Mouse (Mus musculus) kidney, postnatal 10 days (tissue): ENCODE results near the gene Gm11549.
A peak's percentile ranks its signal among the peaks of the same experiment; 100 is the strongest.

Source experiments
- DNase-seq: peaks from one replicate; pipeline ENCODE4 v3.0.0; 2021; ENCODE audit warnings: mixed read lengths

Gene Gm11549

DNA sequence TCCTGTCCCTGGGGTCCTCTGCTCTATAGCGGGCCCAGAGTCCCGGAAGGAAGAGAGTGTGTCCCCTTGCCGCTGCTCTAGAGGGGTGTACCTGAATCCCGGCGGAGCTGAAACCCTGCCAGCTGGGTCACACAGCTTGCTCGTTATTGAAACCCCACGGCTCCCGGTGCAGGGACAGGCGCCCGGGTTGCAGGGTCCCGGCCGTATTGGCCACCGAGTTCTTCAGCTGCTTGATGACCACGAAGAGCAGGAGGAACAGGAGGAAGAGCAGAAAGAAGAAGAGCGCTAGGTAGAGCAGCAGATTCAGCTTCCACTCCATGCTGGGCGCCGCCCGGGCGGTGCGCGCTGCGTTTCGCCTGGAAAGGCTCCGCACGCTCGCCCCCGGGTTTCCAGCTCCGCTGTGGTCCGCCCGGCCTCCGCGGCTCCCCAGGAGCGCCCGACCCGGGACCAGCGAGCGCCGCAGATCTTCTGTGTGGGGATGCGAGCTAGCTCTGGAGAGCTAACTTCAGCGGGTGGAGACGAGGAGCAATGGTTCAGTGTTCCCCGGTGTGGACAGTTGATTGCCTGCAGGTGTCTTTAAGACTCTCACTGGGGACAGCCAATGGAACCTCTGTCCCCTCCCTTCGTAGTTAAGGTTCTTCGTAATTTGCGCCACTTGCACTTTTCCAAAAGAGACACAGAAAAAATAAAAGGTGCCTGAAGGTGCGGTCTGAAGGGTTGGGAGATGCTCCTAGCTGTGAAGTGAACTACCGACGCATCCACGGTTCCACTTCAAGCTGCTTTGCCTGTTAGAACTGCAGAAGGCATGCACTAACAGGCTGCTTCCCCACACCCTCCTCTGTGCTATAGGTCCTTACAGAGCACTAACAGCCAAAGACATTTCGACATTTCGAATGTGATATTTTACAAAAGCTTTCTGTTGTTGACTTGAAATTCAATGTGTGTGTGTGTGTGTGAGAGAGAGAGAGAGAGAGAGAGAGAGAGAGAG, at the start of gene Gm11549:
Gm11549 (minus strand) TSS at position 741 of the 988 bp plus-strand sequence.
- peak; percentile 38 for DNase-seq

DNA sequence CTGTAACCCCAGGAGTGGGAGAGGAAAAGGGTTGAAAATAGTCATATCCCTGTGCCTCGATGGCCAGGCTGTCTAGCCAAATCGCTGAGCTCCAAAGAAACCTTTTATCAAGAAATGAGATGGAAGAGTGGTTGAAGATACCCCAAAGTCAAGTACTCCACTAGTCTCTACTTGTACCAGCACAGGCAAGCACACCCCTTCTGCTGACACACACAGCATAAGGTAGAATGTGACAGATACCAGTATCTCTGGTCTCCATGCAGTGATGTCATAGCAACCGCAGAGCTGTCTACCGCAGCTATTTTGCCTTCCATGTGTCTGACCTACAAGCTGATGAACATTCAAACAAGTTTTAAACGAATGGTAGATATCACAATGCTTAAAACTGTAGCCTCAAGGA, 48.2 kb upstream of the Gm11549 start:
- no peak for DNase-seq

DNA sequence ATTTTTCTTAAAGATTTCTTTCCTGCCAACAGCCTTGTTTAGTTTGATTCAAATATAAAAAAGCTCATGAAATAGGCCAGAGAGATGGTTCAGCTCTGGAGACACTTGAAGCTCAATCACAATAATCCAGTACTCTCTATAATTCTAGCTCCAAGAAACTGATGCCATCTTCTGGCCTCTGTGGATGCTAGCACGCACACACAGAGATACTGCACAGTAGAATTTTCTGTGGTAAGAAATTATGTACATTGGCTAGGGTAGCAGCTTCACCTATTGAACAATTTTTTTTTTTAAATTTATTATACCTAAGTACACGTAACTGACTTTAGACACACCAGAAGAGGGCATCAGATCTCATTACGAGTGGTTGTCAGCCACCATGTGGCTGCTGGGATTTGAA, 42.1 kb upstream of the Gm11549 start:
- DNase-seq: no peak

DNA sequence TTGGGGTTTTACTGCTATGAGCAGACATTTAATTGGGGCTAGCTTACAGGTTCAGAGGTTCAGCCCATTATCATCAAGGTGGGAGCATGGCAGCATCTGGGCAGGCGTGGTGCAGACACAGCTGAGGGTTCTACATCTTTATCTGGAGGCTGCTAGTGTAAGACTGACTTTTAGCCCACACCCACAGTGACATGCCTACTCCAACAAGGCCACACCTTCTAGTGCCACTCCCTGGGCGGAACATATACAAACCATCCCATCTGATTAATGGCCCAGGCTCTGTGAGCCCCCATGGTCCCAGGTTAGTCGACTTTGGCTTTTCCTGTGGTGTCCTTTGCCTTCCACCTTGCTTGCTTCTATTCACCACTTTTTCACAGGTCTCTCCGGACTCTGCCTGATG, 38.0 kb upstream of the Gm11549 start:
- DNase-seq: no peak

DNA sequence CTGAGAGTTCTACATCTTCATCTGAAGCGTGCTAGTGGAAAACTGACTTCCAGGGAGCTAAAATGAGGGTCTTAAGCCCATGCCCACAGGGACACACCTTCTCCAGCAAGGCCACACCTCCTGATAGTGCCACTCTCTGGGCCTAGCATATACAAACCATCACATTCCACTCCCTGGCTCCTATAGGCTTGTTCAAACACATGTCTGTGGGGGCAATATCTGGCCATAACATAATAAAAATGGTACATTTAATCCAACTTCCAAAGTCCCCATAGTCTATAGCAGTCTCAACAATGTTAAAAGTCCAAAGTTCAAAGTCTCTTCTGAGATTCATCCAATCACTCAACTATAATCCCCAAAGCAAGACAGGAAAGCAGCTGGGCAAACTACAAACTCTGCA, 36.0 kb upstream of the Gm11549 start:
- no peak for DNase-seq

DNA sequence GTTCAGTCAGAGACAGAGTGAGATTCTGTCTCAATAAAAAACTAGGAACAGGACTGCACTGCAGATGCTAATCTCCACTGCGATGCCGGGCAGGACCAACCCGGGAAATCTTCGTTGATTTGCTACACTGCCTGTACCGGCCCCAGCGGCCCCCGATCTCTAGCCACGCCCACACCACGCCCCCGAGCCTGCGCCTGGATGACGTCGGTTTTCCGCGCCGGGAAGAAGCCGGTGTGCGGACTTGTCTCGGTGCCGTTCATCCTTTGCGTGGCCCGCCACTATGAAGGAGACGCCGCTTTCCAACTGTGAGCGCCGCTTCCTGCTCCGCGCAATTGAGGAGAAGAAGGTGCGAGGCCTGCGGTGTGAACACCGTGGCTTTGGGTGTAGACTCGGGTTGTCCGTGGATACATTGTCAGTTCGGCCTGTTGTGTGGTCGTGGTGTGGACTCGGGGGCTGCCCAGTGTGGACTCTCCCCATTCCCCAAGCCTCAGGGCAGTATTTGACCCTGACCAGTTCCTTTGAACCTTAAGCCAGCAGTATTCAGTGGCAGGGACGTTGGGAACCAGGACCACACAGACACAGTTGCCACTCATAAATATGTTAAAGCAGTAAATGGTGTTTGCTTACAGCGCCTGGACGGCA, 30.9 kb upstream of the Gm11549 start, which contains the start of gene Exosc9:
Exosc9 (plus strand) TSS at position 201 of the 642 bp plus-strand sequence.
- DNase-seq: peak; percentile 96

DNA sequence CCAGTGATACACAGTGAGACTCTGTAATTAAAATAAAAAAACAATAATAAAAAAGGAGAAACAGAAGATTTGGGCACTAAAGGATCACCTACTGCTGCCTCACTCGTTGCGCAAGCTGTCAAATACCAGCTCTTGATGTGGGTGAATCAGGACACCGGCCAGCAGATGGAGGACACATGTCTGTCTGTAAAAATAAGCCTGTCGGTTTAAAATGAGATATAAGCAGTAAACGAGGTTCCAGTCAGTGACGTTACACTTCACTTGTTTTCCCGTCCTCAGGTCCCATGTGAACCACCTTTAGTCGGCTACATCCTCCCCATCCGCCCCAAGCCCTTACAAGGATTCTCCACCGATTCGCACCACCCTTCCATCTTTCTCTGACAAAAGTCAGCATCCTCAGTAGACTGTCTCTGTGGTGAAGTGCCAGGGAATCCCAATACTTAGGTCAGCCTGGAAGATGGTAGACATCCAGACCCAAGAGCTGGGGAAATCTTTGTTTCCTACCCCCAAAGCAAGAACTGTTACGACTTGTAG, 30.3 kb upstream of the Gm11549 start:
- DNase-seq: peak; percentile 17

DNA sequence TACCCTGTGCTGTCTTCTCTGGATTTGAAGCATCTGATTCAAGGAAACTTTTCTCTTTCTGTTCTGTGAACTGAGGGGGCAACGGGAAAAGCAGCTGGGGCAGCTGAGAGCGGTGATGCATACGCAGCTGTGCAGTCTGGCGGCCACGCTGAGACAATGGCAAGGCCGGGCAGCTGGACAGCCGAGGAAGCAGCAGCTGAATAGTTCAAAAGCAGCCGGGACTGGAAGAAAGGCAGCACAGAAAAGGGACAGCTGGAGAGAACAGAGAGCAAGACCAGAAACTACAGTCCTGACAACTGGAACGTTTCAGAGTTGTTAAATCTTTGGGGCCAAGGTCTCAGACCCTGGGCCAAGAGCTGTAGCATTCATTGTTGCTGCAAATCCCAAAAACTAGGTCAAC, 29.7 kb upstream of the Gm11549 start:
- DNase-seq: peak; percentile 60

DNA sequence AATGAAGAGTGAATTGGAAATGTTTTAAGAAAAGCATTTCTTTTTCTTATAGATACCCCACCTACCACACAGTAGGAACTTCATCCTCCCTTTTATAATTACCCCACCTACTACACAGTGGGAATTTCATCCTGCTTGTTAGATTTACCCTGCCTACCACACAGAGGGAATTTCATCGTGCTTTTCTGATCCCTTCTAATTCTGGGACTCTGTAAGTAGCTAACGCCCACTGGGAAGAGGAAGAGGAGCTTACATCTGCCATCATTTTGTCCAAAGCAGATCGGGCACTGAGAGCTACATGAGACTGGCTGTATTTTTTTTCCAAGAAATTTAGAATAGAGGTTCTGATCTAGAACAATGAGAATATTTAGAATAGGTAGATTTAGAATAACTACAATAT, 23.3 kb upstream of the Gm11549 start:
- no peak for DNase-seq

DNA sequence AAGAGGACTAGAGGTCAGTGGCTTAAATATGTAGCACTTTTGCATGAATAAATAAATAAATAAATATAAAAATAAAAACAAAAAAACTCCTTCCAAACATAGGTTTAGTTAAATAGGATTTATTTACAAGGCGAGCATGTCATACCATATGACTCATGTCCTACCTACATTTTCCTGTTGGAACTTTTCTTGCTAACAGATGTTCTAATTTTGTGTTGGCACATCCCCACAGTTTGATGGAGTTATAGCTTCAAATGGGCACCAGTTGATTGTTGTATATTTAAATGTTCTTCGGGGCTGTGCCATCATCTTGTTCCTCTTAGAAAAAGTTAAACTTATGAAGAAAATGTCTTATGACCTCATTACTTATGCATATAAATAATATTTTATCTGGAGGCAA, 19.8 kb upstream of the Gm11549 start:
- no peak for DNase-seq

DNA sequence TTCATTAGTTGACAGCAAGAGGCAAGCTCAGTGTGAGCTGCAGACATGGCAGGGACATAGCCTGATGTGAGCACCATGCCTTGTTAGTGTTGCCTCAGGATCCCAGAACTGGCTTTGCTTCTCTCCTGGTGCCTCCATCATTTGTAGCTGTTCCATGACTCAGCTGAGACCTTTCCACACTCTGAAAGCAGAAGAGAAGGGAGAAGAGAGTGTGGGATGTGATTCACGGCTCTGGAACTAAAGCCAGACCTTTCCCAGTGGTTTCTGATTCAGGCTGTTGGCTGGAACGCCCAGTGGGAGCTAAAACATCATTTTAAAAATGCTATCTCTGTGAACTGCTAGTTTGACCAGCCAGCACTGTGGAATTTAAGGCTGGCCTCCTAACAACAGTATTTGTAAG, 19.1 kb upstream of the Gm11549 start:
- no peak for DNase-seq

DNA sequence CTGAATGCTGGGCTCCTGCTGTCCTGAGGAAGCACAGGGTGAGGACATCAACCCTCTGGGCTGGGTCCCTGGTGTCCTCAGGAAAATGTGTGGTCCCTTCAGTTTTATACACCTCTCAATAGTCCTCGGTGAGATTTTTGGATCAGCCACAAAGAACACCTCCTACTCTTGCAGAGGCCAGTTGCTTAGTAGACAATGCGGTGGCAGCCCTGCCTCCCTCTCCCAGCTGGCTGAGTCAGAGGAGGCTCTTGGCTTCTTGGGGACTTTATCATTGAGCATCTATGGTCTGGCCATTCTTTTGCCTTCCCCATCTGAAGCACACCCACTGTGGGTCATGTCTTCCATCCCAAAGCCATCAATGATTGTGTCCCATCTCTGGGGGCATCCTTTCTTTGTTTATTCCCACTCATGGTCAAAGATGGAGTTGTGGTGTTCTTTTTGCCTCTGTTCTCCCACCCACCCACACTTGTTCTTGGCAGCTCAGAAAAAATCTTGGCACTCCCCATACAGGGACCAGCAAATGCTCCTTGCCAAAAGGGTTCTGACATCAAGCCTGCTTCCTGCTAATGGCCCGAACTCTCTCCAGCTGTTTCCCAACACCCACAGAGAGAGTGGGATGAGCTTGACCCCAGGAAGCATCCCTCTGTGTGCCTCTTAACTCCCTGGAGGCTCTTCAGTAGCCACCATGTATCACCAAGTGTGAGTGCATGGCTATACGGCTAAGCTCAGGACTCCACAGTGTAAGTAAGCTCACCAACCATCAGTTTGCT, 16.3 kb upstream of the Gm11549 start:
- no peak for DNase-seq

DNA sequence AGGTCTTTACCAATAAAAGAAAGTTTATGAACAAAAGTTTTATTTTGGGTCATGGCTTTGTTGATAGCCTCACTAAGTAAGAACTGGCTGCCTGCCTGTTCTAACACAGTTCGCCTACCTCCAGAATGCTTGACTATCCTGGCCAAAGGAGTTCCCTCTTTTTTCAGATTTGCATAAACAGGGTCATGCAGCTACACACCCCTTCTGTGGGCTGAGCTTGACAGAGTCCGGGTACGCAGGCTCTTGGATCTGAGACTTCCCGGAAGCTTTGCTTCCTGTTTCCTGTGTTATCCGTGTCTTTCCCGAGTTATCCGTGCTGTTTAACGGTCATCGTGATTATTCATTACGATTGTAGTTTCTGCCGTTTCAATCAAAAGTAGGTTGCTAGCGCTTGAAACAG, 14.4 kb upstream of the Gm11549 start:
- no peak for DNase-seq

DNA sequence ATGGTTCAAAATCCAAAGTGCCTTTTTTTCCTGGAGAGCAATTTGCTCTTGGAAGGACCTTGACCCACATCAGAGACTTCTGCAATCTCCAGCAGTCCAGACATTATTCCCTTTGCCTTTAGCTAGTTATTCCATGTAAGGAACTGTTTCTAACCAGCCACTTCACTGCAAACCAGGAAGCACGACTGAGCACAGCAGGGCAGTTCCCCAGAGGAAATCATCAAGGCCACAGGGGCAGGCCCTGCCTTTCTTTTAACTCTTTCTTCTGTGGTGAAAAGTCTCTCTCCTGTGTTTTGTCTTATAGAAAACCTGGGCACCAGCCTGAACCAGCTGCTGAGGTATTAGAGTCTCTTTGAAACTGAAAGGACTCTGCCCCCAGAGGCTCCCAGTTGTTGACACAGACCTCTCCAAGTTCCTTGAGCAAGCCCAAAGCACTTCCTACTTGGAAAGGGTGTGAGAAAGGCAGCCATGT, 11.6 kb upstream of the Gm11549 start:
- peak; percentile 18 for DNase-seq

DNA sequence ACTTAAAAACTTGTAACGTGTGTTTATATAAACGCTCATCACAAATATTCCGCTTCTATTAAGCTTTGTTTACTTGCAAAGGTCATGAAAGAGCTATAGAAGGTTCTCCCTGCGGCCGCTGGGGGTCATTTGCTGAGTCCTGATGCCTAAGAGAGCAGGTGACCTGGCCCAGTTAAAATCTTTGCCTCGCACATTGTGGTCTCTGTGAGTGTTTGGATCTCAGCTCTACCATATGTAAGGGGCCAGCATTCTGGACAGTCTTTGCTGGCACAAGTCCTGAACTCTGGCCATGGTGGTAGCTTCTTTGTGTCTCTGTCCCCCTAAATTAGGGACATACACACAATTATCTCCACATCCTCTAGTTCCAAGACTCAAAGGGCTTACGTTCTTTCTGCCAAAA, 11.1 kb upstream of the Gm11549 start:
- DNase-seq: no peak

DNA sequence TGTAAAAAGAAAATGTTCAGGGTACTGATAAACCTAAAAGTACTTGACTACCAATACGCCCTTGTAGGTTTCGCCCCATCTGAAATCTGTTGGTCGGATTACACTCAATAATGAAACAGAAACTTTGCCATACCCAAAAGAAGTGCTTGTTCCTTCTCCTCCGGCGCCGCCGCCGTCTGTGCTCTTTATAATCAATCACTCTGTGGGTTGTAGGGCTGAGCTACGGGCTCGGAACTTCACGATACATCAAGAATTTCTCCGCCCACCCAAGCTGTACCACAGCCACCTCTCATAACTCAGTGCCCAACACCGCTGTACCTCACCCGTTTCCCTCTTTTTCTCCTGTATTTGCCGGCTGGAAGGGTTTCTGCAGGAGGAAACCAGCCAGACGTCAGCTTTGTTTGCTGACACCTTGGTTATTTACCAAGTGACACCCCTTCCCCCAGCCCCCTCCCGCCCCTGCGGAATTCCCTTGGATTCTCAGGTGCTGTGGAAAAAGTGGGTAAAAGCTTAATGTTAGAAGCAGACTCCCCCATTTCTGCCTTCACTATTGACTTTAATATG, 10.4 kb upstream of the Gm11549 start:
- no peak for DNase-seq

DNA sequence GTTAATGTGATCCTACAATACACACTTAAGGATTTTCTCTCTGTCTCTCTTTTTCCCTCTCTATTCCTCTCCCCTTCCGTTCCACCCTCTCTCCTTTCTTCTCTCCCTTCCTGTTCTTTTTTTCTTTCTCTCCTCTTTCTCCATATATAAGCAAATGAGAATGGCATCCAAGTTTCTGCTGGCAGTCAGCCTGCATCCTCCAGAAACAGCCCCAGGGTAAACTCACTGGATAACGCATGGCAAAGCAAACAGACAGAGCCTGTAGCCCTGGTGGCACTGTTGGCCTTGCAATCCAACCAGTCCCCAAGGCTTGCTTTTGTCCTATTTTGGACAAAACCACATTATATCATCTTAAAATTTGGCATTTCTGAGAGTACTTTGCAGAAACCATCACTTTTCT, 9.6 kb upstream of the Gm11549 start:
- no peak for DNase-seq

DNA sequence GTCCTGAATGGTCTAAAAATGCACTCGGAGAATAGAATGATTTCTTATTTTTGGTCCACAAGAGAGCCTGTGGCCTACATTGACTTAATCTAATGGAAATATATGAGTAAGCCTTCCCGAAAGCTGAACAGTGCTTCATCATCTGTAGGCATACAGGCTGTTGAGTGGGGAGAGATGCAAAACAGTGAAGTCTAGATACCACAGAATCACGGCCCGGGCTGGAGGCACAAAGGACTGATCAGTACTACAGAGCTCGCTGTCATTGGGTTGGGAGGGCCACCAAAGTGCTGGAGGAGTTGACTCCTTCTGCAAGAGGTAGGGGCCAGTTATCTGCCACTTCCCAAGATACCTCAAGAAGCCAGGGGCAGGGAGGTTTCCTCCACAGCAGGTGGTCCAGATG, 9.2 kb upstream of the Gm11549 start:
- DNase-seq: no peak

DNA sequence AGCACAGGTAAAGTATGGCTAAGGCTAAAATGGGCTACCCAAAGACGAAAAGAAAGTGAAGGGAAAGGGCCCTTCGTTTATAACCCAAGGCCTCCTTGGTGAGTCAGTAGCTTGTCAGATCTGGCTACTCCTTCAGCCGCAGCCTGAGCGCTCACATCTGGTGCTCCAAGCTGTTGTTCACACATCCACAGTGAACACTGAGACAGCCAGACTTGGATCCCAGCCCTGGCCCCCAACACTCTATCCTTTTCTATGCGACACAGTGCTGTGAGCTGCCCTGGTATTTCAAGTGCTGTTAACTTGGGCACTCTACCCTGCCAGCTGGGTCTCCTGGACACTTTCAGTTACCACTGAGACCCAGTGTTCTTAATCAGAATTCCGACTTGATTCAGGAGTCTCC, 8.7 kb upstream of the Gm11549 start:
- peak; percentile 73 for DNase-seq

DNA sequence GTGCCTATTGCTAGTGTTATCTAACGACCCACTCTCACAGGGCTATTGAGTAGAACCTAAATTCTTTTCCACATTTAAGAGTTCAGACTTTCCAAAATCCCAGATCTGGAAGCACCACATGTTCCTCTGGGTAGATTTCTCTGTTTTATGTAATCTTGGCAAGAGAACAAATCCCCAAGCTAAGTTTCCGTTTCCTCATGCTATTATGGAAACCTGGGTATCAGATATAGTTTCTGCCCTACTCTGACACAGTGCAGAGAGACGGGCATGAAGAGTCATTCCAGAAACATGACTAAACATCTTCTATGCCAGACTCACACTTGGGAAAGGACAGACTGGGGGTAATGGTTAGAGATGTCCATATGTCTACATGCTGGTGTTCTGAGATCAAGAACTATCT, 2.9 kb upstream of the Gm11549 start:
- no peak for DNase-seq

DNA sequence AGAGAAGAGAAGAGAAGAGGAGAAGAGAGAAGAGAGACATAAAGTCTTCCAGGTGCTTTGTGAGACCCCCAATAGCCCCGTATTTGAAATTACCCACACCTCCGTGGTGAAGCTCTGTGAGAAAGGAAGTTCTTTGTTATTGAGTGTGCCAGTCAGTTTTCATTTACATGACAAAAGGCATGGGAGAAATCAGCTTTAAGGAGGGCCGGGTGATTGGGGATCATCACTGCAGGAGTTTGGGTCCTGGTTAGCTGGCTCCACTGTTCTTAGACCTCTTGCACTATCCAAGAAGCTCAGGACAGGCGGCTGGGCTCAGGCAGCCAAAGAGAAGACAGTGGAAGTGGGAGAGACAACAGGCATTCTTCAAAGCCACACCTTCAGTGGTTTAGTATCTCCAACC, 524 bp upstream of the Gm11549 start:
- DNase-seq: no peak

DNA sequence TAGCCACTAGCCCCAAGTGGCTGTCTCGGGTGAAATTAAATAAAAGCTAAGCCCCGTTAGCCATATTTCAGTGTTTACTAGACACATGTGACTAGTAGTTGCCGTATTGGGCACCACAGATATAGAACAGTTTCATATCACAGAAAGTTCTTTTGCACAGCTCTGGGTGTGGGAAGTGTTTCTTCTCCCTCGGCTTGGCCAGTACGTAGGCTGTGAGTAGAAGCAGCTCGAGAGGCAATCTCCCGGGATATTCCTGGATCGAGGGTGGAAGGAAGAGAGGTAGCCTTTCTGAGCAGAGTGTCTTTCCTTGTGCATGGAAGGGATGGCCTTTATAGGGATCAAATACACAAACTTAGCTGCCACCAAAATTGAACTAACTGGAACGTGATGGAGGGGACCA, 5.4 kb downstream of the Gm11549 start:
- no peak for DNase-seq

DNA sequence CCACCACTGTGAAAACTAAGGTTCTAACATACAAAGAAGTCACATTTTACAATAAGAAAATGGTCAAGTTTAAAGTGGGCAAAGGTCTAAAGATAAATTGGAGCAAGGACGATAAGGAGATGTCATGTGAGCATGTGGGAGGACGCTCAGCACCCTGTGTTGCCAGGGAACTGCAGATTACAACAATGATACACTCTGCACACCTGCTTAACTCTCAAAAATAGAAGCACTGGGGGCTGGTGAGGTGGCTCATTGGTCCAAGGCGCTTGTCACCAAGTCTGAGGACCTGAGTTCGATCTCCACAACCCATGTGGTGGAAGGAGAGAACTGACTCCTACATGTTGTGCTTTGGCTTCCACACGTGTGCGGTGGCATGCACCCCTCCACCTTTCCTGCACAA, 10.1 kb downstream of the Gm11549 start:
- DNase-seq: no peak
